Mouse (Mus musculus) T-helper 2 cell (primary cell): ENCODE measurements at regions not wholly inside any gene's neighbourhood (a gene's known extent, or its start where the extent isn't known, plus 50 kb on each side); places are given as distances from the start of the nearest gene placed in this dataset.
"Not testable (repeated sequence)": the region's sequence is repeated elsewhere in the genome, so short reads cannot be mapped to it uniquely, and the experiment has no call there.

Experiments used
- in situ Hi-C: fragments of 300-600 bp; cut with MboI, MseI; formaldehyde crosslinking; loops from one replicate; pipeline ENCODE4 v1.15.1; 2025; ENCODE audit warnings: high pct_unique_total_duplicates

GRCm38 (mm10) chr6:70160442-70160841 lies 631.6 kb downstream of the Rpia start:
- in situ Hi-C loops = no loop called here

- in situ Hi-C loops = not testable (repeated sequence)
Observed at GRCm38 (mm10) chr6:70155771-70156170, 636.3 kb downstream of the Rpia start.

GRCm38 (mm10) chr6:70151098-70151838 lies 640.8 kb downstream of the Rpia start:
- in situ Hi-C loops = not testable (repeated sequence)

GRCm38 (mm10) chr6:70146986-70147385 lies 645.0 kb downstream of the Rpia start:
- in situ Hi-C loops = loop anchor here (10.0 kb wide), 1 partner anchor 402 kb away; no protein-coding TSS in a partner anchor

GRCm38 (mm10) chr6:70143341-70143740 lies 648.7 kb downstream of the Rpia start:
- in situ Hi-C loops = loop anchor here (10.0 kb wide), 1 partner anchor 399 kb away; no protein-coding TSS in a partner anchor

- in situ Hi-C loops = no loop called here
Observed at GRCm38 (mm10) chr6:70116811-70117210, 675.2 kb downstream of the Rpia start.

GRCm38 (mm10) chr6:70111892-70112291 lies 680.1 kb downstream of the Rpia start:
- in situ Hi-C loops = loop anchor here (5.0 kb wide), 1 partner anchor 195 kb away; no protein-coding TSS in a partner anchor

GRCm38 (mm10) chr6:70109412-70109811 lies 682.6 kb downstream of the Rpia start:
- in situ Hi-C loops = not testable (repeated sequence)

GRCm38 (mm10) chr6:70103781-70104180 lies 688.3 kb downstream of the Rpia start:
- in situ Hi-C loops = no loop called here

GRCm38 (mm10) chr6:70103174-70103573 lies 688.9 kb downstream of the Rpia start:
- in situ Hi-C loops = not testable (repeated sequence)

GRCm38 (mm10) chr6:70088041-70088440 lies 704.0 kb downstream of the Rpia start:
- in situ Hi-C loops = no loop called here

- in situ Hi-C loops = no loop called here
Observed at GRCm38 (mm10) chr6:70073841-70074240, 718.2 kb downstream of the Rpia start.

GRCm38 (mm10) chr6:70072007-70072406 lies 720.0 kb downstream of the Rpia start:
- in situ Hi-C loops = no loop called here

GRCm38 (mm10) chr6:70067716-70068415 lies 724.2 kb downstream of the Rpia start:
- in situ Hi-C loops = no loop called here

- in situ Hi-C loops = no loop called here
Observed at GRCm38 (mm10) chr6:70059028-70059427, 733.0 kb downstream of the Rpia start.

GRCm38 (mm10) chr6:70058374-70058773 lies 733.7 kb downstream of the Rpia start:
- in situ Hi-C loops = no loop called here

GRCm38 (mm10) chr6:70040894-70041293 lies 751.1 kb downstream of the Rpia start:
- in situ Hi-C loops = no loop called here

- in situ Hi-C loops = no loop called here
Observed at GRCm38 (mm10) chr6:70033674-70034073, 758.4 kb downstream of the Rpia start.

- in situ Hi-C loops = no loop called here
Observed at GRCm38 (mm10) chr6:70011555-70011954, 780.5 kb downstream of the Rpia start.
